Mouse (Mus musculus): ENCODE results near the gene Optn.

Optn gene

DNA sequence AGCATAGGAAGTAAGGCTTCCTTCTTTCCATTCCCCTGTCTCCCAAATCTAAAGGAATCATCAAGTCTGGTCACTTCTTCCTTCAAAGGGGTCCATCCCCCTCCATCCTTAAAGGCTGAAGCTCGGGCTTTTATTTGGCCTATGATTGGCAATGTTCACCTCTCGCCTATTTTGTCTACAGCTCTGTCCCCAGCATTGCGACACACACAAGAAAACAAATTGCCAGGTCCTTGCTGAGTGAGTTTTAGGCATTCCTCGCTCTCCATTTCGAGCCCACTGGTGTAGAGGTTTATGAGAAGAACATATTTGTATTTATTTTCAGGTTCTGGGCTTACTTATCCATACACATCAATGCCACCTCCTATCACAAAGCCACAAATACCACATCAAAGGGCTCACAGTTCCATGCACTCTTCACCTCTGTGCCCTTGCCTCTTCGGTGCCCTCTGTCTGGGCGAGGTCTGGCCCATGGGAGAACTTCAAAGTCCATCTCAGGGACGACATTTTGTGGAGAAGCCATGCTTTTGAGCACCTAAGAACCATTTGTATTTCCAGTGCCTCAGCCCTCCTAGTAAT is 2.6 kb downstream of the Optn start:
- no peak for DNase-seq (ENCODE audit: low read depth, low spot score)

GRCm38 (mm10) chr2:5059997-5060396 is 3.9 kb downstream of the Optn start:
- no peak for DNase-seq (ENCODE audit: low read depth, low spot score)

DNA sequence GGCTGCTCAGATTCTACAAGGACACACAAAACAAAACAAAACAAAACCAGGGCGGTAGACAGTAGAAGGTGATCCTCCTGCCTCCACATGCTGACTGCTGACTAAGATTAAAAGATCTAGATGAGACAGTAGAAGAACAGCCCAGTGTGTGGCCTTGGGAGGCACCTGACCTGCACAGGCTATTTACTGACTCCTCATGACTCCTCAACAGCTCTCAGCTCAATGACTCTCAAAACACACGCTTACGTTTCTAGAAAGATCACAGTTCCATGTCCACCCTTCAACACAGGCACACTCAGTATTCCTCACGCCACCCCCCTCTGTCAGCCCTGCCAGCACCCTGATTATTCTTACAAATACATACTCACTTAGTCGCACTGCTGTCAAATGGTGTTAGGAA is 5.4 kb downstream of the Optn start:
- no peak for DNase-seq (ENCODE audit: low read depth, low spot score)

GRCm38 (mm10) chr2:5050562-5050961 is 13.3 kb downstream of the Optn start:
- no peak for DNase-seq (ENCODE audit: low read depth, low spot score)

DNA sequence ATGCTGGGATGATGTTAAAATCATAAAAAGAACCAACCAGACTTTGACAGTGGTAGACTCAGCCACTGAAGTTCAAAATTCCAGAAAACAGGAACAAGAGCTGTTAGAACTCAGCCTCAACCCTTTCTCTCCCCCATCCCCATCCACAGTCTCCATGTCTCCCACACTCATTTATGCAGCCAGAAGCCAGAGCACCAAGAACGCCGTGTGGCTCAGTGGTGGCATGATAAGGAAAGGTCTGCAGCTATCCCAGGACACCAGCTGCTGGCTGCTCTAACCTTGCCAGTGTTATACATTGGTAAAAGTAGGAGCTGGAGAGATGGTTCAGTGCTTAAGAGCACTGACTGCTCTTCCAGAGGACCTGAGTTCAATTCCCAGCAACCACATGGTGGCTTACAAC is 16.8 kb downstream of the Optn start:
- no peak for DNase-seq (ENCODE audit: low read depth, low spot score)

GRCm38 (mm10) chr2:5045269-5045965 is 18.4 kb downstream of the Optn start:
- DNase-seq (ENCODE audit: low read depth, low spot score): no peak

- DNase-seq (ENCODE audit: low read depth, low spot score): peak; percentile 76
Measured at GRCm38 (mm10) chr2:5044321-5044720, 19.5 kb downstream of the Optn start.

- no peak for DNase-seq (ENCODE audit: low read depth, low spot score)
Measured at GRCm38 (mm10) chr2:5043476-5043761, 20.4 kb downstream of the Optn start.

- DNase-seq (ENCODE audit: low read depth, low spot score): no peak
Measured at GRCm38 (mm10) chr2:5042616-5043475, 21.0 kb downstream of the Optn start.

- no peak for DNase-seq (ENCODE audit: low read depth, low spot score)
Measured at GRCm38 (mm10) chr2:5041854-5042253, 22.0 kb downstream of the Optn start.

GRCm38 (mm10) chr2:5040281-5041161 is 23.3 kb downstream of the Optn start:
- no peak for DNase-seq (ENCODE audit: low read depth, low spot score)

- DNase-seq (ENCODE audit: low read depth, low spot score): no peak
Measured at GRCm38 (mm10) chr2:5039350-5040170, 24.3 kb downstream of the Optn start.

DNA sequence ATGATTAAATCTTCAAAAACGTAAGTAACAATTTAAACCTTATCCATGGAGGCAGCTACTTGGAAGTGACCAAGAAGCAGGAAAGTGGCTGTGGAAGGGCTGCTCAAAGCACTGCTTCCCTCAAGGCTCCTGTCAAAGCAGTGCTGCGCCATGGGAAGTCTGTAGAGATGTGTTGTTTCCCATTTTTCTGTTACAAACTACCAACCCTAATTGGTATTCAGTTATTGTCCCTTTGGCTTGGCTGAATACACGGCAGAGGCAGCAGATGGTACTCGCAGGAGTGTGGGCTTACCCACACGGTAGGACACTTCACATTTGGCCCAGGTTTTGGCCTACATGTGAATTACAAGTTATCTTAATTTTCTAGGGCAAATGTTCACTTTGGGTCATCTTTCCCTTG is 25.5 kb downstream of the Optn start:
- DNase-seq (ENCODE audit: low read depth, low spot score): no peak

DNA sequence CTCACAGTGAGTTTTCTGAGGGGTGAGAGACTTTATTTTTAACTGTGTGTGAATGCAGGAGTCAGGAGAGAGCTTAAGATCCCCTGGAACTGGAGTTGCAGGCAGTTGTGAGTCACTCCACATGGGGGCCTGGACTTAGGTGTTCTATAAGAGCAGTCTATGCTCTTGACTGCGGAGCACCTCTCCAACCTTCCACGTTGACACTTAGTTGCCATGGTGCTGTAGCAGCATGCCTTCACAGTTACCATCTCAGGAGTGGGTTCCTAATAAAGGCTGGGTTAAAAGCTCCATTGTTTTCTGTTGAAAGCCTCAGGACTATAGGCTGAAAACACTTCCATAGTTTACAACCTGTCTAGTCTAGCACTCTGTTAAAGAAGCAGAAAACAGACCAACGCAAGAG is 26.5 kb downstream of the Optn start:
- no peak for DNase-seq (ENCODE audit: low read depth, low spot score)

- DNase-seq (ENCODE audit: low read depth, low spot score): no peak
Measured at GRCm38 (mm10) chr2:5036411-5037076, 27.3 kb downstream of the Optn start.

GRCm38 (mm10) chr2:5035241-5035640 is 28.6 kb downstream of the Optn start:
- no peak for DNase-seq (ENCODE audit: low read depth, low spot score)

DNA sequence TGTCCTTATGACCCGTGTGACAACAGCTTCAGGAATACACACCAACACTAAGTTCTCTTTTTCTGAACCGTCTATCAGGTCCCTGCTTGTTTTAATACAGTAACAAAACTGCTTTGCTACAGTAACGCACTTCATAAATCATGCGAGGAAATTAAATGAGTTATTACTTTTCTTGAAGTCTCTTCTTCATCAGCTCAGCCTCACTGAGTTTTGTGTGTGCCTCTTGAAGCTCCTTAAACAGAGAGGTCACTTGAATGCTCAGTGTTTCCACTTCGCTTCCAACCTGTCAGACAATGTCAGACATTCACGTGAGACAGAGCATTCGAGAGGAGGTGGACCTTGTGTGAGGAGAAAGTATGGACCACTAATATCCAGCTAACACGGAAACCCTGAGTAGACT is 29.1 kb downstream of the Optn start:
- no peak for DNase-seq (ENCODE audit: low read depth, low spot score)

DNA sequence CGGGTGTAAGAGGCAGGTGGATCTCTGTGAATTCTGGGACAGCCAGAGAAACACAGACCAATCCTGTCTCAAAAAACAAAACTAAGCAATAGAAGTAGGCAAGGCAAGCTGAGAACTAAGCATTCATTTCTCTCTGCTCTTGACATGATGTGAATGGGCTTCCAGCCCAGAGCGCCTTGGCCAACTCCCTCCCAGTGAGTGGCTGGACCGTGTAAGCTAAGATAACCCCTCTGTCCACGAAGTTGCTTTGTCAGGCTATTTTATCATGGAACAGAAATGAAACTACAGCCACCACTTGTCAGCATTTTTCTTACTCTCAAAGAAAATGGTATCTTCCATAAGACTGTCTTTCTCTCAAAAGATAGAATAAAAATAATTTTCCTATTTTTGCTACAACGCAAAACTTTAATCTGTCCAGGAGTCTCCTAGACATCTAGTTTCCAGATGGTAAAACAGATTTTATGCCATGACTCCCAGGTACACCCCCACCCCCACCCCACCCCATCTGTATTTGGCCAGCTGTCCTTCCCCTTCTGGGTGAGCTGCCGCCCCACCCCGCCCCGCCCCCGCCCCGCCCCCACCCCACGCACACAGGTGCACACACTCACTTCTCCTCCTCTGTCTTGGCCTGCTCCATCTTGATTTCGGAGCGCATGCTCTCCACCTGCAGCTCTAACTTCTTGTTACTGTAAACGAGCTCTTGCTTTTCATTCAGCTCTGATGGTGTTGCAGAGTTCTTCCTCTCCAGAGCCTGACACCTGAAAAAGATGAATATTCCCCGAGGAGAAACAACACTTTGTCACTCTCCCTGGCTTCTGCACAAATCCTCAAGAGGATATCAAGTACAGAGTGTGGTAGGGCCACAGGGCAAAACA is 30.1 kb downstream of the Optn start:
- DNase-seq (ENCODE audit: low read depth, low spot score): no peak

GRCm38 (mm10) chr2:5032665-5033064 is 31.2 kb downstream of the Optn start:
- DNase-seq (ENCODE audit: low read depth, low spot score): peak; percentile 55

DNA sequence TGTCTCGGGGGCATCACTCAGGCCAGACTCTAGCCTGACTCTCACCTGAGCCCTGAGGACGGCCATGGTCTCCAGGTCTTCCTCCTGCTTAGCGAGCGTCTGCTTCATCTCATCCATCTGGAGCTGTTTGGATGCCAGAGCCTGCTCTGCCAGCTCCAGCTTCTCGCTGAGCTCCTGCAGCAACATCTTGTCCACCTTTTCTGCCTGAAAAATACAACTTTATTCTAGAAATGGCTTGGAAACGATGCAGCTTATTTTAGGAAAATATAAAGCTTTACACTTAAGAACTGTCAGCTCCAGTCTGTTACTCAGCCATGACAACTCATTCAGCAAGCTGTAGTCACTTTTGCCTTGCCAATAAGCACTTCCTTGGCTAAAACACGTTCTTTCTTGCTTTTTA is 32.6 kb downstream of the Optn start:
- no peak for DNase-seq (ENCODE audit: low read depth, low spot score)
